Mouse (Mus musculus) limb, embryonic 12.5 days (tissue): ENCODE data around the gene P4htm. TPM values are rescaled to one million over a fixed set of nuclear protein-coding genes. Genes with fewer than 3 reads are reported as not detected.

ENCODE experiments used
- ATAC-seq: fragments of 200-750 bp; cut with Nextera tagmentation; 2 replicates; pipeline ENCODE4 v1.8.0; 2017; ENCODE audit warnings: low read depth, moderate TSS enrichment; ENCODE audit not compliant: insufficient number of reproducible peaks, insufficient read depth, low FRiP score, low TSS enrichment
- H3K27ac ChIP-seq: fragments of 300-500 bp; sonication (generic); 2 replicates; pipeline ENCODE4 v1.5.1; 2016; ENCODE audit warnings: mild to moderate bottlenecking, moderate library complexity
- H3K27me3 ChIP-seq: fragments of 300-500 bp; sonication (generic); 2 replicates; pipeline ENCODE4 v1.6.1; 2016; ENCODE audit warnings: mild to moderate bottlenecking, moderate library complexity
- H3K36me3 ChIP-seq: fragments of 300-500 bp; sonication (generic); 2 replicates; pipeline ENCODE4 v1.6.1; 2016; ENCODE audit warnings: mild to moderate bottlenecking, moderate library complexity
- H3K4me1 ChIP-seq: fragments of 300-500 bp; sonication (generic); replicated peaks from 2 replicates; pipeline ENCODE4 v1.6.1; 2016
- H3K4me2 ChIP-seq: fragments of 300-500 bp; sonication (generic); 2 replicates; pipeline ENCODE4 v1.6.1; 2016; ENCODE audit warnings: mild to moderate bottlenecking, moderate library complexity
- H3K4me3 ChIP-seq: fragments of 300-500 bp; sonication (generic); replicated peaks from 2 replicates; pipeline ENCODE4 v1.5.1; 2016; ENCODE audit warnings: mild to moderate bottlenecking
- H3K9ac ChIP-seq: fragments of 300-500 bp; sonication (generic); replicated peaks from 2 replicates; pipeline ENCODE4 v1.6.1; 2016; ENCODE audit warnings: mild to moderate bottlenecking, moderate library complexity
- H3K9me3 ChIP-seq: fragments of 300-500 bp; sonication (generic); 2 replicates; pipeline ENCODE4 v1.6.1; 2016; ENCODE audit warnings: mild to moderate bottlenecking, moderate library complexity
- WGBS: fragments of 180-500 bp; shearing (Covaris S2); methylation state at CpG from one replicate; pipeline ENCODE4 v1.1.7; 2016; 5-methylcytosine and 5-hydroxymethylcytosine counted together
- polyA plus RNA-seq: library from polyadenylated mRNA; unstranded; fragments of >200 nt; fragmentation: Nextera tagmentation; extraction: Ambion mirVana; gene quantifications from 2 replicates; pipeline ENCODE4 v1.2.1, GENCODE M21; 2016

Gene P4htm
- polyA plus RNA-seq, 1 experiment from 2014 or later: 11.7 TPM

DNA sequence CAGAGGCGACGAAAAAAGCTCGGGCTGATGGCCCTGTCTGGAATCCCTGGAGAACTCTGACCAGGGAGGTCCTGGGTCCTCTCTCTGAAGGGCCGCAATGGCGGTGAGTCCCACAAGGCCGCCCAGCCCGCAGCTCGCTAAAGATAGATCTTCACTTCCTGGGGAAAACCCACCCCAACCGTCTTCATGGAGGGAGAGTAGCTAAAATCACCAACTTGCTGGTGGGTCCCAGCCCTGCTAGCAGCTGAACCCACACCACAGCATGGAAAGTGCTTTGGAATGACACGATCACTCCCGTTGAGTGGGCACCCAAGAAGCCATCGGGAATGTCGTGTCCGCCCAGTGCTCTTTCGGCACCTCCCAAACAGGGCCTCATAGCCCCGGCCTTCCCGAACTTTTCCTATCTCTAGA lies 29.0 kb downstream of the P4htm start:
- Histone ChIP-seq H3K4me1 (peaks cover 38% of the 10 kb centered on the region), H3K9ac (no peak overlapping the region)
- no peak for ATAC-seq

DNA sequence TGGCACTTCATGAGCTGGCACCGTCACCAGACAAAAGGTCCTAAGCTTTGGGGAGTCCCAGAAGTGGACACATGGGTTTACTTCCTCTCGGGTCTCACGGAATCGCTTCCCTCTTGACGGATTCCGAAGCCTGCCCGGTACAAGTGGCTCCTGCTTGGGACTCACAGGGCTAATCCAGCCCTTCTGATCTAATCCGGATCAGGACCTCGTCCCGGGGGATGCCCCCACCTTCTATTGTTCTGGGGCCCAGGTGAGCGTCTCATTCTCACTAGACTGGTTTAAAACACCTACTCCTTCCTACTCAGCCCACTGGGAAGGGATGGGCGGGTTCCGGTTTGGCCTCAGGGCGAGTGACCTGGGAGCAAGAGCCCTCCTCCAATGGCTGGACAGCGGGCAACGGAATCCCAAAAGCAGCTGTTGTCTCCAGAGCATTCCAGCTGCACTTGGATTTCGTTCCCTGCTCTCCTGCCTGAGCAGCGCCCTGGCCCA lies 29.5 kb downstream of the P4htm start:
- peak overlapping the region; percentile 97 for H3K4me2 ChIP-seq
- peak overlapping the region; percentile 64 for H3K4me3 ChIP-seq
- peaks cover 36% of the 10 kb centered on the region for H3K4me1 ChIP-seq
- no peaks in the 10 kb centered on the region for H3K9me3 ChIP-seq
- peak overlapping the region; percentile 78 for H3K9ac ChIP-seq
- H3K27ac ChIP-seq: peak overlapping the region; percentile 91
- 11% methylated on average over 18 of the region's 18 CpGs for WGBS
- no peaks in the 10 kb centered on the region for H3K27me3 ChIP-seq
- no peak for ATAC-seq
- H3K36me3 ChIP-seq: peaks cover 55% of the 10 kb centered on the region

More for the DNA sequence above, 29.0 kb downstream of the P4htm start:
- H3K9me3 ChIP-seq: no peaks in the 10 kb centered on the region
- H3K27me3 ChIP-seq: no peaks in the 10 kb centered on the region
- peaks cover 55% of the 10 kb centered on the region for H3K36me3 ChIP-seq
- H3K27ac ChIP-seq: no peak overlapping the region
- 77% methylated on average over 17 of the region's 17 CpGs for WGBS
- H3K4me3 ChIP-seq: peak overlapping the region; percentile 64
- H3K4me2 ChIP-seq: peak overlapping the region; percentile 97

DNA sequence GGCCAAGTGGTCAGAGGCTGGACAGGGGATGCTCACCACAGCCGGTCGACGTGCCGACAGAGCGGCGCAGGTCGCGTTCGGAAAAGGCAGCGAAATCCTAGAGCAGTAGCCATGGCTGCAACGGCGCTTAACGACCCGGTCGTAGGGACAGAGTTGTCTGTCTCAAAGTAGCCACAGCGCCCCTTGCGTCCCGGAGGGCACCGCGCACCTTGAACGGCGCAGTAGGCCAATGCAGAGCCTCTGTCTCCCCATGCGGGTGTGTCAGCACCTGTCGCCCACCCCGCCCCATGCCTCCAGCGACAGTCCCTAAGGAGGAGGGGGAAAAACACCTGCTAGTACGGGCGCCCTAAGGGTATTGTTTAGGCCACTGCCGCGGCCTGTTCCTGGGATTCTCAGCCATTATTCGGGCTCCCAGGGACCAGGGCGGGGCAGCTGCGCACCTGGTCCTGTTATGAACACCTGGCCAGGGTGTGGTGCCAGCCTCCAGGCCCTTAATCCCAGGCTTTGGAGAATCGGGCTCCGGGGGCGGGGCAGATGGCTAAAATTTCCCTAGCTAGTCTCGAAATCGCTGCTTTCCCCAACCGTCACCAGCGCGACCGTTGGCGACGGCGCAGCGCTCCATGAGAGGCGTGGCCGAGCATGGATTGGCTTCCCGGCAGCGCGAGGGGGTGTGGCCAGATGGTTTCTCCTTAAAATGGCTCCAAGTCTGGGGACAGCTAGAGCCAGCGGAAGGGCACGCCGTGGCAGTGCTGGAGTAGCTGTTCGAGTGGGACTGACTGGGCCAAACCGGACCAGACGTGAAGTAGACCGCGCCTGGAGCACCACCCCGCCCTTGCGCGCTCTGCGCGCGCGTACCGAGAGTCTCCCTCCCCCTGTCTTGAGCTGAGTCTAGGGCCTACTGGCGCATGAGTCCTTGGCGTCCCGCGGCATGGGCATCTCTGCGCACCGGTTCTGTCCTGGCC lies 30.4 kb downstream of the P4htm start, which contains the start of gene Ndufaf3:
Gene Ndufaf3, minus strand, starts transcription at position 620 of the 962 bp plus-strand sequence.
- peaks cover 55% of the 10 kb centered on the region for H3K36me3 ChIP-seq
- peak within 1 kb of the TSS; percentile 97 for H3K4me2 ChIP-seq
- peak within 1 kb of the TSS; percentile 64 for H3K4me3 ChIP-seq
- peak; percentile 71 for ATAC-seq
- H3K9me3 ChIP-seq: no peaks in the 10 kb centered on the region
- under 1% methylated on average over 73 of the region's 73 CpGs for WGBS
- peak within 1 kb of the TSS; percentile 91 for H3K27ac ChIP-seq
- H3K9ac ChIP-seq: peak within 1 kb of the TSS; percentile 78
- H3K27me3 ChIP-seq: no peaks in the 10 kb centered on the region
- peaks cover 36% of the 10 kb centered on the region for H3K4me1 ChIP-seq

DNA sequence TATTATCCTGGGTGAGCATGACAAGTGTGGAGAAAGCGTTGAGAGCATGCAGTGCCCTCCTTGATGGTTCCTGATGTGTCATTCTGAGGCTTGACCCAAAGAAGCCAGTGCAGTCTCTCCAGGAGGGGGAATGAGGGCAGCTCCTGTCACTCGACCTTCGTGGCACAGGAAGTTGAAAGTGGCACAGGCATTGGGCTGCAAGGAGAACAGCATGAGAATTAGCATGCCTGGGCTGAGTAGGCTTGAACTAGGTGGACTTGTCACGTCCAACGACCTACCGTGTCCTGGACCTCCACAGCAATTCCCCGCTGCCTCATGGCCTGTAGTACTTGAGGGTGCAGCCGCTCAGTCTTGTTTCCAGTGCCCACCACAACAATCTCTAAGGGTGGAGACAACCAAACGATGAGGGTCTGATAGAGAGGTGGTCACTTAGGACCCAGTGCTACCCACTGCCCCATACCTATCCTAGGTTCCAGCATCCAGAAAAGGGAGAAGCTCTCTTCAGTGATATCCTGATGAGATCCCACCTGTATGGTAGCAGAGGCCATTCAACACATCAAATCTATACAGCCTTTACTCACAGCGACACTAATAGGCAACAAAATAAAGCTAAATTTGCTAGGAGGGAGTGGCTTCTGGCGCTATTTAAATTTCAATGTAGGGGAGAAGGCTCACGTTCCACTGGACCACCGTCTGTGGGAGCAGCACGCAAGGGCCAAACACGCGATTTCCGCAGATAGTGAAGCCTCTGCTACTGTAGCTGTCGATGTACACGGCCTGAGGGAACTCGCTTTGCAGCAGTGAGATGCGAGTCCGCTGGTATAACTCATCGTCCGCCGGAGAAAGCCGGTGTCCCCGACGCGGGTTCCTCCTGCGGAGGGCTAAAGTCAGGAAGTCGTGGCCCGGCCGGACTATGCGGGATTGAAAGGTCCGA lies 31.3 kb downstream of the P4htm start:
- ATAC-seq: no peak
- H3K9me3 ChIP-seq: no peaks in the 10 kb centered on the region
- WGBS: 12% methylated on average over 35 of the region's 35 CpGs
- H3K36me3 ChIP-seq: peaks cover 55% of the 10 kb centered on the region
- peaks cover 44% of the 10 kb centered on the region for H3K4me1 ChIP-seq
- H3K4me2 ChIP-seq: peak overlapping the region; percentile 97
- H3K27me3 ChIP-seq: no peaks in the 10 kb centered on the region
- H3K27ac ChIP-seq: peak overlapping the region; percentile 91
- H3K9ac ChIP-seq: peak overlapping the region; percentile 78
- H3K4me3 ChIP-seq: peak overlapping the region; percentile 64

DNA sequence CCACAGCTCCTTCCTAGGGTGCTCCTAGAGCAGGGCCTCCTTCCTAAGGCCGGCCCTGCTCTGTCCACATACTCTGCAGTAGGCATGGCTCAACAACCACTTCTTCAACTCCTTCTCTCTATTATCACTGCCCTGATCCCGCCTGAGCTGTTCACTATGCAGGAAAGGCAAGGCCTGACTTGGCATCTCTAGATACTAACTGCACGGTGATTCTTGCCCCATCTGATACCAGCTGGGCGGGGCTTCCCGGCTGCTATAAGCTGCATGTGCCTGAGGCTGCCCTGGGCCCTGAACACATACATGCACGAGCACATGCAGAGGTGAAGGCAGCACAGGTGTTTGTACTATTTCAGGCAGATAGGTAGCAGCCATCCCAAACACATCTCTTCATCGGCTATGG lies 33.3 kb downstream of the P4htm start:
- Histone ChIP-seq H3K9me3 (no peaks in the 10 kb centered on the region), H3K36me3 (peaks cover 54% of the 10 kb centered on the region), H3K4me1 (peaks cover 33% of the 10 kb centered on the region), H3K27ac (no peak overlapping the region), H3K27me3 (no peaks in the 10 kb centered on the region), H3K9ac (no peak overlapping the region), H3K4me2 (no peak overlapping the region), H3K4me3 (no peak overlapping the region)
- WGBS: 84% methylated on average over 7 of the region's 7 CpGs
- no peak for ATAC-seq

DNA sequence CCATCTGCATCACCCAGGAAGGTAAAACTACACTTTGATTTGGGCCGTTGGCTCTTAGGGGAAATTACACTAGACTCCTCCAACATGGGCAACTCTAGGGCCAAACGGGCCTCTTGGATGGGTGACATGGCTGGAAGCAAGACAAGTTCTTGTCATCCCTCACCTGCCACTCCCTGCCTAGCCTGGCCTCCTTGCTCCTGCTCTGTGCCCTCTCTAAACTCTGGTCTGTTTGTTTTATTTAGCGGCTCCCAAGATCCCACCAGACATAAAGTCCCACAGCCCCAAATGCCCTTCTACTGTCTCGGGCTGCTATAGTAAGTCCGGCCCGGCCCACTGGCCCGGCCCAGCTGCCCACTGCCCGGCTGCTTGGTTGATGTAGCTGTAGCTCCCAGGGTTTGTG lies 33.8 kb downstream of the P4htm start:
- WGBS: 91% methylated on average over 8 of the region's 8 CpGs
- H3K4me3 ChIP-seq: no peak overlapping the region
- peaks cover 58% of the 10 kb centered on the region for H3K36me3 ChIP-seq
- no peak overlapping the region for H3K9ac ChIP-seq
- H3K4me2 ChIP-seq: no peak overlapping the region
- ATAC-seq: no peak
- H3K27ac ChIP-seq: no peak overlapping the region
- peaks cover 28% of the 10 kb centered on the region for H3K4me1 ChIP-seq
- H3K9me3 ChIP-seq: no peaks in the 10 kb centered on the region
- no peaks in the 10 kb centered on the region for H3K27me3 ChIP-seq

DNA sequence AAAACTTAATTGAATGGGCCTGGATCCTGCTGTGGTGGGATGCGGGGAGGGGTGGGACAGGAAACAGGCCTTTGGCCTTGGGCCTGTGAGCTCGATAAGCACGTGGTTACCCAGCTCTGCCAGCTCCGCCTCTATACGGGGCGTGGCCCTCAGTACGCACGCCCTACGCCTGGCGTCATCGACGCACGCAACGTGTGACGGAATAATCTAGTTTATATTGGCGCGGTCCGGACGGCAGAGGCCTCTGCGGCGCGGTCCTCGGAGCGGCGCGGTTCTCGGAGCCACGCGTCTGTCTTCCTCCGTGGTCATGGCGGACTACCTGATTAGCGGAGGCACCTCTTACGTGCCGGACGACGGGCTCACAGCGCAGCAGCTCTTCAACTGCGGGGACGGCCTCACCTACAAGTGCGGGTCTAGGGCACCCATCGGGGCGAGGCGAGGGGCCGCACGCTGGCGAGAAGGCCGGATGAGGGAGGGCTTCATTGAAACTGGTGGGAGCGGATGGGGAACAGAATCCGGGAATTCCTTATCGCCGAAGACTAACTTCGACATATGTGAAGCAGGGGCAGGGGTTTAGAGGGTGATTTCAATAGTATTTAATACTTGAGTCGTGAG lies 37.1 kb downstream of the P4htm start, which contains the start of gene Impdh2:
Gene Impdh2, plus strand, starts transcription at position 60 of the 615 bp plus-strand sequence.
- H3K9me3 ChIP-seq: no peaks in the 10 kb centered on the region
- H3K36me3 ChIP-seq: peaks cover 83% of the 10 kb centered on the region
- peak within 1 kb of the TSS; percentile 87 for H3K4me2 ChIP-seq
- no peaks in the 10 kb centered on the region for H3K27me3 ChIP-seq
- peak within 1 kb of the TSS; percentile 69 for H3K27ac ChIP-seq
- peak within 1 kb of the TSS; percentile 55 for H3K4me3 ChIP-seq
- under 1% methylated on average over 53 of the region's 53 CpGs for WGBS
- ATAC-seq: peak; percentile 96
- H3K4me1 ChIP-seq: peaks cover 9% of the 10 kb centered on the region
- H3K9ac ChIP-seq: peak within 1 kb of the TSS; percentile 71

DNA sequence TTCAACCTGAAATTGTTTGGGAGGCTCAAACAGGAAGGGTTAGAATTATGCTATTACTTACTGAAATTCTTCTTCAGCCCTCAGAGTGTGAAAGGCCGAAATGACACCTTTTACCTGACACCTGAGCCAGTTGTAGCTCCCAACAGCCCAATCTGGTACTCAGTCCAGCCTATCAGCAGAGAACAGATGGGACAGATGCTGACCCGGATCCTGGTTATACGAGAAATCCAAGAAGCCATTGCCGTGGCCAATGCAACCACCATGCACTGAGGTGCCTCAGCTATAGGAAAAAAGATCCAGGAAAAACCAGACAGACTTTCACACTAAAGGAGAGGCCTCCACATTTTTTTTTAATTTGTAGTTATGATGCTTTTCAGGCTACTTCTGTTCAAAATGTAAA lies 38.3 kb downstream of the P4htm start:
- 0 out of 2 replicates have a peak overlapping the region, but pooled peaks have one; percentile 7 for H3K27ac ChIP-seq
- H3K9ac ChIP-seq: no peak overlapping the region
- H3K9me3 ChIP-seq: no peaks in the 10 kb centered on the region
- H3K27me3 ChIP-seq: no peaks in the 10 kb centered on the region
- no peak overlapping the region for H3K4me2 ChIP-seq
- no peak overlapping the region for H3K4me3 ChIP-seq
- 91% methylated on average over 4 of the region's 4 CpGs for WGBS
- ATAC-seq: no peak
- H3K36me3 ChIP-seq: peaks cover 83% of the 10 kb centered on the region
- H3K4me1 ChIP-seq: peaks cover 9% of the 10 kb centered on the region

DNA sequence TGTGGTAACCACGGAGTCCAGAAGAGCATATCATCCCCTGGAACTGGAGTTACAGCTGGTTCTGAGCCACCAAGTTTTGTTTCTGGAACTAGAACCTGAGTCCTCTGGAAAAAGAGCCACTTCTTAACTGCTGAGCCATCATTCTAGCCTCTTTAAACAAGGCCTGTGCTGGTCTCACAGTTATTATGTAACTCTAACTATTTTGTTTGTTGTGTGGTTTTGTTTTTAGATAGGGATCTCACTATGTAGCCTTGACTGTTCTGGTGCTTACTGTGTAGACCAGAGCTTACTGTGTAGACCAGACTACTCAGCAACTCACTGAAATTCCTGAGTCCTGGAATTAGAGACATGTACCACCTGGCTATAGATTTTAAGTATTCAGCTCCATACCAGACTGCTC lies 50.6 kb downstream of the P4htm start:
- Histone ChIP-seq H3K4me2 (no peak overlapping the region), H3K36me3 (peaks cover 93% of the 10 kb centered on the region), H3K4me1 (no peaks in the 10 kb centered on the region), H3K4me3 (no peak overlapping the region), H3K9ac (no peak overlapping the region), H3K27ac (no peak overlapping the region), H3K27me3 (no peaks in the 10 kb centered on the region), H3K9me3 (no peaks in the 10 kb centered on the region)
- WGBS: 97% methylated on average over 1 of the region's 1 CpGs
- no peak for ATAC-seq

DNA sequence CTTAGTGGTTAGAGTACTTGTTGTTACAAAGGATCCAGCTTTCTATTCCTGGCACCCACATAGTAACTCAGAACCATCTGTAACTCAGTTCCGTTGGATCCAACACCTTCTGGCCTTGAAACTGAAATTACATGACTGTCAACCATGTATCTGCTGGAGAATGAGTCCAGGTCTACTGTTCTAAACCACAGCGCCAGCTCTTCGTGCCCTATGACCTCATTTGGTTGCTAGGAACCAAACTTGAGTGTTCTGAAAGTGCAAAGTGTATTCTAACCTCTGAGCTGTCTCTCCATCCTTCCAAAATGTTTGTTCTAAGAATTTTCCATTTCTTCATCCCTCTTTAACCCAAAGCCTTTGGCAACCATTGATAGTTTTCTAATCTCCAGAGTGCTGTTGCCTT lies 51.5 kb downstream of the P4htm start:
- Histone ChIP-seq H3K27ac (no peak overlapping the region), H3K9ac (no peak overlapping the region), H3K9me3 (no peaks in the 10 kb centered on the region), H3K4me1 (no peaks in the 10 kb centered on the region), H3K4me3 (no peak overlapping the region), H3K36me3 (peaks cover 94% of the 10 kb centered on the region), H3K4me2 (no peak overlapping the region), H3K27me3 (no peaks in the 10 kb centered on the region)
- WGBS: 93% methylated on average over 3 of the region's 3 CpGs
- no peak for ATAC-seq
